In genomic region chr14:122651681-122652080, GRCm38 (mm10) we compare ENCODE assay signal across 1 mouse cellular context.
A peak's percentile ranks its signal among the peaks of the same experiment; 100 is the strongest.
TF ChIP-seq lines count a peak whose summit lies in the region.

No protein-coding gene starts in this region.

TF ChIP-seq in MEL, 35 proteins besides CTCF, POLR2A, EP300 and RAD21 (continued from another document):
- TF ChIP-seq KAT2A (conservative IDR thresholded peaks at IDR 0.05; ENCODE audit: low read depth, low read length) = no peak
- no peak for TF ChIP-seq E2F4 (IDR thresholded peaks at IDR 0.05; ENCODE audit: borderline replicate concordance, low read depth, low read length)
- TF ChIP-seq NRF1 (IDR thresholded peaks at IDR 0.05; ENCODE audit: insufficient read depth, low read depth, low read length, poor library complexity, severe bottlenecking) = no peak
- TF ChIP-seq TAL1 (IDR thresholded peaks at IDR 0.05; ENCODE audit: low read length) = peak; percentile 45
